Mouse (Mus musculus) midbrain, embryonic 12.5 days (tissue): ENCODE measurements around the gene Casz1. TPM values are rescaled to one million over a fixed set of nuclear protein-coding genes. Genes with fewer than 3 reads are reported as not detected.

ENCODE experiments used
- ATAC-seq: fragments of 200-750 bp; cut with Nextera tagmentation; 2 replicates; pipeline ENCODE4 v1.8.0; 2017; ENCODE audit warnings: low read depth, moderate TSS enrichment, moderate library complexity; ENCODE audit not compliant: low FRiP score
- H3K27ac ChIP-seq: fragments of 300-500 bp; sonication (generic); replicated peaks from 2 replicates; pipeline ENCODE4 v1.5.1; 2016; ENCODE audit warnings: mild to moderate bottlenecking
- H3K27me3 ChIP-seq: fragments of 300-500 bp; sonication (generic); 2 replicates; pipeline ENCODE4 v1.6.1; 2016; ENCODE audit warnings: mild to moderate bottlenecking
- H3K36me3 ChIP-seq: fragments of 300-500 bp; sonication (generic); 2 replicates; pipeline ENCODE4 v1.6.1; 2016
- H3K4me1 ChIP-seq: fragments of 300-500 bp; sonication (generic); 2 replicates; pipeline ENCODE4 v1.6.1; 2016
- H3K4me2 ChIP-seq: fragments of 300-500 bp; sonication (generic); replicated peaks from 2 replicates; pipeline ENCODE4 v1.6.1; 2016; ENCODE audit warnings: mild to moderate bottlenecking, moderate library complexity
- H3K4me3 ChIP-seq: fragments of 300-500 bp; sonication (generic); 2 replicates; pipeline ENCODE4 v1.5.1; 2016; ENCODE audit warnings: mild to moderate bottlenecking
- H3K9ac ChIP-seq: fragments of 300-500 bp; sonication (generic); replicated peaks from 2 replicates; pipeline ENCODE4 v1.6.1; 2016; ENCODE audit warnings: mild to moderate bottlenecking, moderate library complexity
- H3K9me3 ChIP-seq: fragments of 300-500 bp; sonication (generic); 2 replicates; pipeline ENCODE4 v1.6.1; 2016; ENCODE audit warnings: mild to moderate bottlenecking
- WGBS: fragments of 180-500 bp; shearing (Covaris S2); methylation state at CpG from one replicate; pipeline ENCODE4 v1.1.7; 2016; 5-methylcytosine and 5-hydroxymethylcytosine counted together
- polyA plus RNA-seq: library from polyadenylated mRNA; unstranded; fragments of >200 nt; fragmentation: Nextera tagmentation; extraction: Ambion mirVana; gene quantifications from 2 replicates; pipeline ENCODE4 v1.2.1, GENCODE M21; 2016

The Casz1 gene
- polyA plus RNA-seq, 1 experiment from 2014 or later = 3.3 TPM

GRCm38 (mm10) chr4:149000746-149001145 is 196.5 kb downstream of the Casz1 start:
- Histone ChIP-seq H3K9ac (no peak overlapping the region), H3K27ac (no peak overlapping the region), H3K4me1 (no peaks in the 10 kb centered on the region), H3K4me2 (no peak overlapping the region), H3K36me3 (0 out of 2 replicates have a peak, but pooled peaks cover 5% of the 10 kb centered on the region), H3K9me3 (no peaks in the 10 kb centered on the region), H3K4me3 (no peak overlapping the region), H3K27me3 (no peaks in the 10 kb centered on the region)
- WGBS = 94% methylated on average over 6 of the region's 6 CpGs
- no peak for ATAC-seq

- no peak overlapping the region for H3K9ac ChIP-seq
- no peak overlapping the region for H3K4me2 ChIP-seq
- H3K27me3 ChIP-seq = no peaks in the 10 kb centered on the region
- no peaks in the 10 kb centered on the region for H3K4me1 ChIP-seq
- 0 out of 2 replicates have a peak, but pooled peaks cover 5% of the 10 kb centered on the region for H3K36me3 ChIP-seq
- no peak overlapping the region for H3K27ac ChIP-seq
- WGBS = 93% methylated on average over 5 of the region's 5 CpGs
- no peak for ATAC-seq
- H3K4me3 ChIP-seq = no peak overlapping the region
- no peaks in the 10 kb centered on the region for H3K9me3 ChIP-seq
These were observed 197.3 kb downstream of the Casz1 start for GRCm38 (mm10) chr4:149001515-149001914.

GRCm38 (mm10) chr4:149002441-149003093 is 198.3 kb downstream of the Casz1 start:
- H3K4me1 ChIP-seq = no peaks in the 10 kb centered on the region
- H3K27me3 ChIP-seq = no peaks in the 10 kb centered on the region
- ATAC-seq = no peak
- H3K9me3 ChIP-seq = no peaks in the 10 kb centered on the region
- no peak overlapping the region for H3K4me2 ChIP-seq
- H3K36me3 ChIP-seq = 0 out of 2 replicates have a peak, but pooled peaks cover 5% of the 10 kb centered on the region
- no peak overlapping the region for H3K27ac ChIP-seq
- H3K9ac ChIP-seq = no peak overlapping the region
- 96% methylated on average over 11 of the region's 11 CpGs for WGBS
- no peak overlapping the region for H3K4me3 ChIP-seq

Other genes starting within 250 kb of the Casz1 start
- gene Exosc10, start 246.0 kb upstream of the Casz1 start, polyA plus RNA-seq = 96.4 and 97.8 TPM in 2 replicates
- 146 and 148 TPM in 2 replicates for gene Srm, start 212.9 kb upstream of the Casz1 start, polyA plus RNA-seq
- gene Masp2, start 201.9 kb upstream of the Casz1 start, polyA plus RNA-seq = 0.21 TPM in 1 of 2 replicates, not detected in the other
- gene Tardbp, start 177.4 kb upstream of the Casz1 start, polyA plus RNA-seq = 380 and 385 TPM in 2 replicates
- not detected in 2 replicates for gene Gm572, start 161.1 kb upstream of the Casz1 start, polyA plus RNA-seq